Mouse (Mus musculus) intestine, postnatal 0 days (tissue): ENCODE results near the gene Tdg. TPM values are rescaled to one million over a fixed set of nuclear protein-coding genes. Genes with fewer than 3 reads are reported as not detected.

ENCODE experiments used
- ATAC-seq: fragments of 200-750 bp; cut with Nextera tagmentation; 2 replicates; pipeline ENCODE4 v1.8.0; 2017; ENCODE audit warnings: mild to moderate bottlenecking, moderate TSS enrichment, moderate library complexity
- H3K27ac ChIP-seq: fragments of 300-500 bp; sonication (generic); 2 replicates; pipeline ENCODE4 v1.5.1; 2014; ENCODE audit warnings: mild to moderate bottlenecking, low read depth, low read length, moderate library complexity
- H3K27me3 ChIP-seq: fragments of 300-500 bp; sonication (generic); replicated peaks from 2 replicates; pipeline ENCODE4 v1.6.1; 2014; ENCODE audit warnings: low read length, mixed read lengths; ENCODE audit not compliant: control insufficient read depth, insufficient read depth
- H3K36me3 ChIP-seq: fragments of 300-500 bp; sonication (generic); 2 replicates; pipeline ENCODE4 v1.6.1; 2014; ENCODE audit warnings: mild to moderate bottlenecking, moderate library complexity; ENCODE audit not compliant: control insufficient read depth, insufficient read depth
- H3K4me1 ChIP-seq: fragments of 300-500 bp; sonication (generic); replicated peaks from 2 replicates; pipeline ENCODE4 v1.6.1; 2014; ENCODE audit warnings: antibody characterized with exemption, low read length, mixed read lengths; ENCODE audit not compliant: control insufficient read depth, insufficient read depth
- H3K4me2 ChIP-seq: fragments of 300-500 bp; sonication (generic); replicated peaks from 2 replicates; pipeline ENCODE4 v1.6.1; 2014; ENCODE audit warnings: low read depth, mild to moderate bottlenecking, moderate library complexity
- H3K4me3 ChIP-seq: fragments of 300-500 bp; sonication (generic); 2 replicates; pipeline ENCODE4 v1.5.1; 2014; ENCODE audit warnings: low read depth, low read length
- H3K9ac ChIP-seq: fragments of 300-500 bp; sonication (generic); 2 replicates; pipeline ENCODE4 v1.6.1; 2014; ENCODE audit warnings: mild to moderate bottlenecking, low read depth, low read length
- H3K9me3 ChIP-seq: fragments of 300-500 bp; sonication (generic); 2 replicates; pipeline ENCODE4 v1.6.1; 2016; ENCODE audit warnings: mixed run types; ENCODE audit not compliant: control insufficient read depth
- CTCF ChIP-seq: sonication (generic); IDR thresholded peaks from 2 replicates; pipeline ENCODE4 v1.5.1; 2016; ENCODE audit warnings: low read depth, mild to moderate bottlenecking, control low read depth, antibody characterized with exemption, moderate library complexity
- WGBS: fragments of 180-500 bp; shearing (Covaris S2); extraction: QIAGEN DNeasy Blood & Tissue Kit; methylation state at CpG from one replicate; pipeline ENCODE4 v1.1.7; 2014; 5-methylcytosine and 5-hydroxymethylcytosine counted together
- polyA plus RNA-seq: library from polyadenylated mRNA; unstranded; fragments of >200 nt; fragmentation: Nextera tagmentation; extraction: Ambion mirVana; gene quantifications from 2 replicates; pipeline ENCODE4 v1.2.1, GENCODE M21; 2015

The Tdg gene
- polyA plus RNA-seq, 1 experiment from 2014 or later = 48.6 TPM

DNA sequence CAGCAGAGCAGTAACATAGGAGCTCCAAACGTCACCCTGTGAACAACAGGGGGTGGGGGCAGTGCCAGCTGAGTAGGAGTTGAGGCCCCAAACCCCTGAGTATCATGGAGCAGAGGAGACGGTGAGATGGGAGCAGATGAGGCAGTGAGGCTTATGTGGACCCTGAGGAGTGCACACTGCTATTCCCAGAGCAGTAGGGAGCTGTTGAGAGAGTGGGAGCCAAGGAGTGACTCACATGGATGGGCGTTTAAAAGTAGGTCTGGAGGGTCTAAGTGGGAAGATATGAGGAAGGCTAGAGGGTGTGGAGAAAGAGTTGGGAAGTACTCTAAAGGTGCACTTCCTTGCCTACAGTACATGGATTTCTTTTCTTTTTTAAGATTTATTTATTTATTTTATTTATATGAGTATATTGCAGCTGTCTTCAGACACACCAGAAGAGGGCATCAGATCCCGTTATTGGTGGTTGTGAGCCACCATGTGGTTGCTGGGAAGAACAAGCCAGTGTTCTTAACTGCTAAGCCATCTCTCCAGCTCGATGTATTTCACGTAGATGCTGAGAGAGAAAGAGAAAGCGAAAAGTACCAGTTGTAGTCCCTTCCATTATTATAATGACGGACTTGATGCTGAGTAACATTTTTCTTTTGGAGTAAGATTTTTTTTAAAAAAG is 9.5 kb downstream of the Tdg start:
- H3K27ac ChIP-seq = no peak overlapping the region
- no peak overlapping the region for H3K4me2 ChIP-seq
- no peaks in the 10 kb centered on the region for H3K9me3 ChIP-seq
- H3K27me3 ChIP-seq = no peaks in the 10 kb centered on the region
- no peak for TF ChIP-seq CTCF
- no peak overlapping the region for H3K4me3 ChIP-seq
- no peak for ATAC-seq
- H3K9ac ChIP-seq = no peak overlapping the region
- 93% methylated on average over 8 of the region's 8 CpGs for WGBS
- no peaks in the 10 kb centered on the region for H3K4me1 ChIP-seq
- H3K36me3 ChIP-seq = peaks cover 58% of the 10 kb centered on the region

DNA sequence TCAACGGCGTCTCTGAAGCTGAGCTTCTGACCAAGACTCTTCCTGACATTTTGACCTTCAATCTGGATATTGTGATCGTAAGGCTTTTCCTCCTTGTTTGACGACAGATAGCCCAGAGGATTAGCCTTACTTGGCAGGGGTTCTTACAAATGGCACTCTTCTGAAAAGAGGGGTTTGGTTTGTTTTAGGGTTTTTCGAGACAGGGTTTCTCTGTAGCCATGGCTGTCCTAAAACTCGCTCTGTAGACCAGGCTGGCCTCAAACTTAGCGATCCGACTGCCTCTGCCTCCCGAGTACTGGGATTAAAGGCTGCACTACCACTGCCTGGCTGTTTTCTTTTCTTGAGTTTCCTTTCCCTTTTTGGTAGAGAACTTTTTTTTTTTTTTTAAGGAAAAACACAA is 11.9 kb downstream of the Tdg start:
- 94% methylated on average over 9 of the region's 9 CpGs for WGBS
- no peak overlapping the region for H3K27ac ChIP-seq
- TF ChIP-seq CTCF = no peak

GRCm38 (mm10) chr10:82646083-82646482 is 16.5 kb downstream of the Tdg start:
- no peak for TF ChIP-seq CTCF
- Histone ChIP-seq H3K27me3 (no peaks in the 10 kb centered on the region), H3K4me3 (no peak overlapping the region), H3K4me2 (no peak overlapping the region), H3K9me3 (no peaks in the 10 kb centered on the region), H3K9ac (no peak overlapping the region), H3K27ac (no peak overlapping the region), H3K36me3 (peaks cover 66% of the 10 kb centered on the region), H3K4me1 (no peaks in the 10 kb centered on the region)
- no peak for ATAC-seq
- 94% methylated on average over 8 of the region's 8 CpGs for WGBS

More for the DNA sequence above, 11.9 kb downstream of the Tdg start:
- ATAC-seq = no peak
- Histone ChIP-seq H3K4me2 (no peak overlapping the region), H3K9me3 (no peaks in the 10 kb centered on the region), H3K9ac (no peak overlapping the region), H3K4me3 (no peak overlapping the region), H3K27me3 (no peaks in the 10 kb centered on the region), H3K4me1 (no peaks in the 10 kb centered on the region), H3K36me3 (peaks cover 78% of the 10 kb centered on the region)

DNA sequence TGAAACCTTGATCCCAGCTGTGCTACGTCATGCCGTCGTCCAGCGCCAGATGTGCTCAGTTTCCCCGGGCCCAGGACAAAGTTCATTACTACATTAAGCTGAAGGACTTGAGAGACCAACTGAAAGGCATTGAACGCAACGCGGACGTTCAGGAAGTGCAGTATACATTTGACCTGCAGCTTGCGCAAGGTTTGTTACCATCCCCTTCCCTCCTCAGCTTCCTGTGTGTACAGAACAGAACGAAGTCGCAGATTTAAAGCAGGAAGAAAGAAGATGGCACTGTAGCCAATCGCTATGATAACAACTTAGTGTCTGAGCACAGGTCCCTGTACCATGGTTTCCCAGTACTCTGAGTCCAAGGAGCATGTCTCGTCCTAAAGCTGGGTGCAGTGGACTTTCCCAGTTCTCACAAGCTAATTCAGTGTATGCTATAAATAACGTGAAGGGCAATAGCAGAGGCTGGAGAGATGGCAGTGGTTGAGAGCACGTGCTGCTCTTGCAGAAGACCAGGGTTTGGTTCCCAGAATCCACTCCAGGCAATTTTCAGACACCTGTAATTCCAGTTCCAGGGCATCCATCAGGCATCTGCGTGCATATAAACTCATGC is 17.7 kb downstream of the Tdg start:
- 82% methylated on average over 17 of the region's 17 CpGs for WGBS
- peaks cover 56% of the 10 kb centered on the region for H3K36me3 ChIP-seq
- no peaks in the 10 kb centered on the region for H3K4me1 ChIP-seq
- no peak for ATAC-seq
- no peaks in the 10 kb centered on the region for H3K27me3 ChIP-seq
- no peak overlapping the region for H3K9ac ChIP-seq
- no peak overlapping the region for H3K27ac ChIP-seq
- no peak overlapping the region for H3K4me2 ChIP-seq
- no peak for TF ChIP-seq CTCF
- no peak overlapping the region for H3K4me3 ChIP-seq
- H3K9me3 ChIP-seq = no peaks in the 10 kb centered on the region

GRCm38 (mm10) chr10:82651221-82651620 is 21.6 kb downstream of the Tdg start:
- Histone ChIP-seq H3K9me3 (no peaks in the 10 kb centered on the region), H3K36me3 (peaks cover 23% of the 10 kb centered on the region), H3K4me1 (no peaks in the 10 kb centered on the region), H3K27ac (no peak overlapping the region), H3K4me2 (no peak overlapping the region), H3K4me3 (no peak overlapping the region), H3K27me3 (no peaks in the 10 kb centered on the region), H3K9ac (no peak overlapping the region)
- ATAC-seq = no peak
- no peak for TF ChIP-seq CTCF
- 82% methylated on average over 5 of the region's 5 CpGs for WGBS

- 80% methylated on average over 5 of the region's 5 CpGs for WGBS
- Histone ChIP-seq H3K27me3 (no peaks in the 10 kb centered on the region), H3K36me3 (peaks cover 14% of the 10 kb centered on the region), H3K4me1 (no peaks in the 10 kb centered on the region), H3K4me3 (no peak overlapping the region), H3K9ac (no peak overlapping the region), H3K9me3 (no peaks in the 10 kb centered on the region), H3K4me2 (no peak overlapping the region), H3K27ac (no peak overlapping the region)
- TF ChIP-seq CTCF = no peak
- ATAC-seq = no peak
These were observed 23.0 kb downstream of the Tdg start for GRCm38 (mm10) chr10:82652625-82653024.
